Mouse (Mus musculus): ENCODE results near the gene Megf9.

GRCm38 (mm10) chr4:70534891-70535269, at the start of gene Megf9:
- TF ChIP-seq CTCF (IDR thresholded peaks at IDR 0.05) (peak; percentile 21; the same call in 1 of the 2 replicates), EP300 (IDR thresholded peaks at IDR 0.05) (no peak)

Measured in lung, postnatal 0 days (tissue).